Mouse (Mus musculus) lung, postnatal 36 days (tissue): ENCODE data around the gene Appbp2.
A peak's percentile ranks its signal among the peaks of the same experiment; 100 is the strongest.

Experiments
- DNase-seq: peaks from one replicate; pipeline ENCODE4 v3.0.0; 2022; ENCODE audit warnings: mixed read lengths

The Appbp2 gene

GRCm38 (mm10) chr11:85152256-85152930 lies 82.5 kb downstream of the Appbp2 start:
- DNase-seq, result no peak

- DNase-seq, result peak; percentile 97
Measured at GRCm38 (mm10) chr11:85139581-85140540, 95.1 kb downstream of the Appbp2 start, which contains the start of gene Usp32. Usp32 (minus strand) TSS chr11:85140161.

GRCm38 (mm10) chr11:85138776-85139474 lies 96.0 kb downstream of the Appbp2 start:
- no peak for DNase-seq
